Mouse (Mus musculus) MN1 (cell line): ENCODE results near the gene Dcaf7.

Experiments used
- DNase-seq: peaks from one replicate; pipeline ENCODE4 v3.0.0-alpha.2; 2016; ENCODE audit warnings: low spot score

Gene Dcaf7

GRCm38 (mm10) chr11:106045256-106045655 is 8.6 kb downstream of the Dcaf7 start:
- DNase-seq = no peak

- DNase-seq = no peak
These were observed 9.1 kb downstream of the Dcaf7 start for GRCm38 (mm10) chr11:106045780-106046179.

DNA sequence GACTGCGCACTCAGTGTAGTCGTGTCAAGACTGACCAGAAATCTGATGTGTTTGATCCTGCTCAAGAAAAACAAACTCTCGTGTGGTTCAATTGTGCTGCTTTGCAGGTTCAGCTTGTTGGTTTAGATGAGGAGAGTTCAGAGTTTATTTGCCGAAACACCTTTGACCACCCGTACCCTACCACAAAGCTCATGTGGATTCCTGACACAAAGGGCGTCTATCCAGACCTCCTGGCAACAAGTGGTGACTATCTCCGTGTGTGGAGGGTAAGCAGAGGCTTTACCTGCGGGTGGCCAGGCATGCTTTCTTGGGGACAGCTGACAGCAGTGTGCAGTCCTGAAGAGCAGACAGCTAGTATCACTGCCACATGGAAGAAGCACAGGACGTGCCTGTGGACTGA is 9.9 kb downstream of the Dcaf7 start:
- no peak for DNase-seq

DNA sequence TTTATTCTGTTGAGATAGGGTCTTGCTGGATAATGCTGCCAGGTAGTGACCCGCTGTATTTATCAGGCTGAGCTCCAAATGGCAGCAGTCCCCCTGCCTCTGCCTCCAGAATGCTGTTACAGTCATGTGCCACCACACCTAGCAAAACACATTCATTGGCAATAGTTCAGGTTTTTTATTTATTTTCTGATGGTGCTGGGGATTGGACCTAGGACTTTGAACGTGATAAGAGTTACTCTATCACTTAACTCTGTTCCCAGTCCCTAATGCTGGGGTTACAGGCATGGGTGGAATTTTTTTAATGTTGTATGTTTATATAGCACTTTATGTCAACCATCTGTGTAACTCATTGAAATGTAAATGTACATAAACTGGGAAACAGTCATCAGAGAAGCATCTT is 17.2 kb downstream of the Dcaf7 start:
- DNase-seq = no peak

GRCm38 (mm10) chr11:106054600-106054999 is 17.9 kb downstream of the Dcaf7 start:
- no peak for DNase-seq

GRCm38 (mm10) chr11:106055341-106055740 is 18.7 kb downstream of the Dcaf7 start:
- no peak for DNase-seq

DNA sequence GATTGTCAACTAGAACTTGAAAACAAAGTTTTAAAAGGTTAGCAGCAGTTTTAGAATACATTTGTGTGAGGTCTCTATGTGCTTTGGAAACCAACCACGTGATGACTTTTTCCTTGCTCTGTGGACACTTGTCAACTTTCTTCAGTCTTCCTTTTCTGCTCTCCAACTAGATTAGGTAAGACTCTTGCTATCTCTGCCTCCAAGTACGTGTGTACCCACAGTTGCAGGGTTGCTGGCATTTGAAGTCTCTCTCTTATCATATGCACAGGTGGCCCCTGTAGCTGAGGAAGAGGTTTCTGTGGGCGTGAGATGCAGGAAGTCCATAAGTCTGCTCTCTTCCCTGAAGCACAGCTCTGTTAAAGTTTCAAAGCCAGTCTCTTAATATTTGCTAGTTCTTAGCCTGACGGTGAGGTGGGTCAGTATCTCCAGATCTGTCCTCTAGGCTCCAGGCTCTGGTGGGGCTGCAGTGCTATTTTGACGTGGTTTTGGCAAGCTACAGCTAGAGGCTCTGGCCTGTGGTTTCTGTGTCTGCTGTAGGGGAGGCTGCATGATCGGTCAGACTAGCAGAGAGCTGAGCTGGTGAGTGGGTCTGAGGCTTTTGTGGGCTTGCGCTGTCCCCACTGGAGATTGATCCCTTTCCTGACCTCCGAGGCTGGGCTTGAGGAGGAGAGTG is 20.3 kb downstream of the Dcaf7 start:
- no peak for DNase-seq

DNA sequence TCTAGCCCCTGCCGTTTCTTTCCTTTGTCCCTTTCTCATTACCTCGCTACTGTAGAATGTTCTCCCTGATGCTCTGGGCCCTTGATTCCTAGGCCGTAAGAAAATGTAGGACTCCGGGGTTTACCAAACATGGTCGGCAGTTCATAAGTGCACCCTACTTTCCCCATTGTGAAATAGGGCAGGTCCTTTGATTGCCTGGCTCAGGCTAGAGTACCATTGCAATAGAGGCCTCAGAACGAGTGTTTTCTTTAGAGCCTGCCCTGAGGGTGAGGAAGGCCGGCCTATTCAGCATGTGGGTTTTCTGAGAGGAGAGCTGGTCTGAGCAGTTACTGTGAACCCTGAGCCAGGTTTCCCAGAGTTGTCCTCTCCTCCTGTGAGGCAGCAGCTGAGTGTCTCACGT is 21.3 kb downstream of the Dcaf7 start:
- no peak for DNase-seq

DNA sequence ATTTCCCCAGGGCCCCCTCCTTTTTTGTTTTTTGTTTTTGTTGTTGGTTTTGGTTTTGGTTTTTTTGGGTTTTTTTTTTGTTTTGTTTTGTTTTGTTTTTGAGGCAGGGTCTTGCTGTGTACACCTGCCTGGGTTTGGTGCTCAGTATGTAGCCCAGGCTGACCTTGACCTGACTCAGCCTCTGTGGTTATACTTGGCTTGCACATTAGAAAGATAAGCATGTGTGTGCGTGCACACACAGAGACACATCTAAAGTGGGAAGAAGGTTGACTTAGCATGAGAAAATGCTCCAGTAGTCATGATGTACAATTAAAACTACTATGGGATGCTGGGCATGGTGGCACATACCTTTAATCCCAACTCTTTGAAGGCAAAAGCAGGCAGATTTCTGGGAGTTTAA is 23.9 kb downstream of the Dcaf7 start:
- no peak for DNase-seq

GRCm38 (mm10) chr11:106061311-106061710 is 24.6 kb downstream of the Dcaf7 start:
- DNase-seq = no peak

DNA sequence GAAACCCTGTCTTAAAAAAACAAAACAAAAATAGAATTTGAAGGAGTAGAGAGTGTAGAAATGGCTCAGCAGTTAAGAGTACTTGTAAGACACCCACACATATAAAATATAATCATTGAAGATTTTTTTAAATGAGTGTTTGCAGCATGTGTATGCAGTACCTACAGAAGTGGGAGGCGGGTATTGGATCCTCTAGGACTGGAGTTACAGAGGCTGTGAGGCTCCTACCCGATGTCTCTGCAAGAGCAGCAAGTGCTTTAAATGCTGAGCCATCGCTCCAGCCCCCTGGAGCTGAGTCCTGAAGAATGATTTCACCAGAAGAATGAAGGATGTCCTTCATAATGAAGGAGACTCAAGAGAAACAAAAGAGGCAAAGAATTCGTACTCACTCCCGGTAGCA is 27.1 kb downstream of the Dcaf7 start:
- DNase-seq = no peak

DNA sequence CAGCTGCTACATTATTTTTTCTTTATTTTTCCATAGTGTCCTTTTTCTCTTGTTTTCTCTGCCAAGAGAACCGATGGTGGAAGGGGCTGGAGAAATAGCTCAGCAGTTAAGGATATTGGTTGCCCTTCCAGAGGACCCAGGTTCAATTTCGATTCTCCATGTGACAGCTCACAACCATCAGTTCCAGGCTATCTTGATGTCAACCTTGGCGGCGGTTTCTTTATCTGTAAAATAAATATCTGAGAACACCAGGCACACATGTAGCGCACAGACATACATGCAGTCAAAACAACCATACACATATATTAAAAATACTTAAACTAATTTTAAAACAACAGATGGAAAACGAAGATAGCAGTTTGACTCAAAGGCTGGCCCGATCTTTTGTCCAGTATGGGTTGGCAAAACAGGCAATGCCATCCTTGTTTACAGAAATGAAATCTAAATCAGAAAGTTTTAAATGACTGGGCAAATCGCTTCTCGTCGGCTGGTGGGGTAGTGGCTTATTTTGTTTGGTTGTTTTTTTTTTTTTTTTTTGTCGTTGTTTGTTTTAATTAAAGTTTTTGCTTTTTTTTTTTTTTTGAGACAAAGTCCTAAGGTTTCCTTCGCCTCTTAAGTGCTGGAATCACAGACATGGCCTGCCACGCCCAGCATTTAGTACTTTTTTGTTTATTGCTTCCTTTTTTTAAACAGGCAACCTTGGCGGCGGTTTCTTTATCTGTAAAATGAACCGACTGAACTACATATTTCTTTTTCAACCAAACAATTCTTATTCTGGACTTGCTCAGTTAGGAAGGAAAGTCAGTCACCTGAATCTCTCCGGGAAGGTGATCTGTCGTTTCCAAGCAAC is 28.6 kb downstream of the Dcaf7 start:
- DNase-seq = no peak

GRCm38 (mm10) chr11:106065923-106066571 is 29.4 kb downstream of the Dcaf7 start, which contains the start of gene Taco1:
Taco1 (plus strand) TSS chr11:106066061.
- DNase-seq = peak; percentile 97

GRCm38 (mm10) chr11:106066616-106067015 is 29.9 kb downstream of the Dcaf7 start:
- peak; percentile 38 for DNase-seq

DNA sequence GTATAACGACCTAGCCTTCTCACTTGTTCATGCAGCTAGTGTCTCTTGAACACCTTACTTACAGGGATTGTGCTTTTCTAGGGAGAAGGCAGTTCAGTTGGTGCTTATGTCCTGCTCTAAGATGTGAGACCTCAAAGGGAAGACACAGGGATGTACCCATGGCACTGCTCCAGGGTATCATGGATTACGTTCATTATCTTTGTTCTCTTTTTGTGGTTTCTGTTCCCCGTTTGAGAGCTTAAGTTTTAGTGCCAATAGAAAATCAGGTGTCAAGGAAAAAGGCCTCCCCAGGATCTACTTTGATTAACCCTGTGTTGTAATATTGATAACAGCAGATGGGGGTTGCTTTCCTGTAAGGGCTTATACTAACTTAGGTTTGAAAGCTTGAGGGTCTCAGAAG is 37.1 kb downstream of the Dcaf7 start:
- DNase-seq = no peak

- peak; percentile 76 for DNase-seq
These were observed 39.6 kb downstream of the Dcaf7 start for GRCm38 (mm10) chr11:106076321-106076720.

DNA sequence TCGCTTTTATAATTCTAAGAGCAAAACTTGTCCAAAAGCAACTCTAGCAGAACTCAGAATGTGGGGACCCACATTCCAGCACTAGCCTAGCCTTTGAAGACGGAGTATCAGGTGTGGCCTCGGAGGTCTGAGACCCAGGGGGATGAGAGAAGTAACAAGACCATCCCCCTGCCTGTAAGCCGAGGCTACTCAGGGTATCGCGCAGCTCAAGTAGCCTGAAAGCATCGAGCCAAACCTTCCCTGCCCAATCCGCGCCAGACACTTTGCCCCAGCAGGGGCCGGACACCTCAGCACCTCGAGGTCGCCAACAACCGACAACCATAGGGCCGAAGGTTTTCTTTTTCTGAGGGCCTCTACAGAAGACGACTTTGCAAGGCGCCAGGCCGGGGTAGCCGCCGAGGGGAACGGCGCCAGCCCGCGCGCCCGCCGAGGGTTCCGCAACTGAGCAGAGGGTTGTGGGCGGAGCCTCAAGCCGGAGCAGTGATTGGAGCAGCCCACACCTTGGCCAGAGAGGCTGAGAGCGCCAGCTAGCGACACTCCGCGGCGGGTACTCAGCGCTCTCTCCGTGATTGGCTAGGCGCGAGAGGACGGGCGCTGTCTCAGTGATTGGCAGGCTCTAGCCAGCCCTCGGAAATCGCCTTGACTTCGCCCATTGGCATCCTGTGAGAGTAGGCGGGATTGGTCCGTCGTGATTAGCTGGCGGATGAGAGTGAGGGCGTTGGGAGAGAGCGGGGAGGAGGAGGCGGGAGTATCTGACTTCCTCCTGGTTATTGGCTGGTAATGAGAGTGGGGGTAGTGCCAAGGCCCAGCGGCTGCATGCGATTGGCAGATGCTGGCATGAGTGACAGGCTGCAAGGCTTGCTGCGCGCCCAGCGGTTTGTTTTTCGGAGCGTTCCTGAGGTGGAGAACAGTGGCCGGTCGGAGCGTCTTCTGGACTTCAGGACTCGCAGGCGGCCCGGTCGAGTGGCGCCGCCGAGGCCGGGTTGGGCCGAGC is 47.3 kb downstream of the Dcaf7 start, which contains the start of gene Map3k3:
Gene Map3k3, plus strand, starts transcription at position 906 of the 994 bp plus-strand sequence.
- DNase-seq = peak; percentile 99

DNA sequence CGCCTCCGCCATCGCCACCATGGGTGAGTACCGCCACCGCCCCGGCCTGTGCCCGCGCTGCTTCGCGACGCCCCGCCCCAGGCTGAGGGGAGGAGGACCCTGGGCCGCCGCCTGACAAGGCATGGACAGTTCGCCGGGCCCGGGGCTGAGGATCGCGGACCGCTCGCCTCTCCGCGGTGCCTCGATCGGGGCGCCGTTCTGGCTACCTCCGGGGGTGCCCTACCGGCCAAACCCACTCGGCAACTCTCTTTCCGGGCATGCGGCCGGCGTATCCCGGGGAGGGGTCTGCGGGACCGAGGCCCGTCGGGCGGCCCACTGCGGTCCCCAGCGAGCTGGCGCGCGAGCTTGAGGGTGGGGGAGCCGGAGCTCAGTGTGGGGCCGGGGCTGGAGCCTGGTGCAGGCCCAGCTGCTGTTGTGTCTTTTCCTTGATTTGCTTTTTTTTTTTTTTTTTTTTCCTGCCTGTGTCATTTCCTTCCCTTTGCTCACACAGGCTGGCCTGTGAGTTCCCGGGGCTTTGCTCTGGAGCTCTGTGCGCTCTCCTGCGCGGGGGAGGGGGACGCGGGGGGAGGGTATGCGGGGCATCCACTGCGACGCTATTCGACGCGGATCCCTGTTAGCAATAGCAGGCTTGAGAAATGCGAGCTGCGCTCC is 48.4 kb downstream of the Dcaf7 start:
- DNase-seq = peak; percentile 82

- DNase-seq = no peak
These were observed 61.6 kb downstream of the Dcaf7 start for GRCm38 (mm10) chr11:106098223-106098622.

DNA sequence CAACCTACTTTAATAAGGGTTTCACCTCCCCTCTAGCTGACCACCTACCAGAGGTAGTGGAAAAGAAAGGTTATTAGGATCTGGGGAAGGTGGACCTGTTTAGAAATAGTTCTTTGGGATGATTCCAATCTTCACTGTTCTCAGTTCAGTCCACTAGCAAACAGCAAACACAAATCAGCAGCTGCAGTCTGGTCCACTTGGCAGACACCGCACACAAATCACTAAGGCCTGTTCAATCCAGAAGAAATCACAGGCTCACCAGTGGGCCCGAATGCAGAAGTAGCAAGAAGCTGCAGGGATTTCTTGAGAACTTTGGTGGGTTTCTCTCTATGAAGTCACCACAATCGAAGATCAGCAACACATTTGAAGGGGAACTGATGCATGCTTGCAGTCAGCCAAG is 66.2 kb downstream of the Dcaf7 start:
- no peak for DNase-seq

DNA sequence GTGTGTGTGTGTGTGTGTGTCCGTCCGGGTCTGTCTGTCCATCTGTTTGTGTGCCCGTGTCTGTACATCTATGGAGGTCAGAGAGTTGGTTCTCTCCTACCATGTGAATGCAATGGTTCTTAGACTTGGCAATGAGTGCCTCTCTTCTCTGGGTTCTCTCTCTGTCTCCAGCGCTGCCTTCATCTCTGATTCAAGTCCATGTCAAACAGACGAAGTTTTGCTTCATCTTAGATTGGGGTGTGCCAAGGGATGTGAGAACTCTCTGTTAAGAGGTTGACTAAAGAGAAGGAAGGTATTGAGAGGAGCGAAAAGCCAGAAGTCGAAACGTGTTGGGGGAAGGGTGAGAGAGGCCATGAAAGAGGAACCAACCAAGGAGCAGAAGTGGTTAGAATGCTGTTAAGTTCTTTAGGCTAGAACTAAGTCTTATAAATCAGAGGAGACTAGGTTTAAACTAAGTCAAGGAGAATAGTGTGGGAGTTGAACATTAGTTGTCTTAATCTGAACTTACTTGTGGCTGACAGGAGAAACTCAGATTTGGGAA is 69.4 kb downstream of the Dcaf7 start:
- DNase-seq = no peak
